Mouse (Mus musculus): Measurements from ENCODE around the gene Ppox. TPM values are rescaled to one million over a fixed set of nuclear protein-coding genes. Genes with fewer than 3 reads are reported as not detected.
A peak's percentile ranks its signal among the peaks of the same experiment; 100 is the strongest.

The Ppox gene
- polyA plus RNA-seq, 1 experiment from 2014 or later, result 64.9 TPM

GRCm38 (mm10) chr1:171276110-171276748 is 4.8 kb downstream of the Ppox start:
- peaks cover 69% of the 10 kb centered on the region for H3K36me3 ChIP-seq
- no peak overlapping the region for H3K4me2 ChIP-seq
- 92% methylated on average over 14 of the region's 14 CpGs for WGBS
- no peak for ATAC-seq (ENCODE audit: insufficient number of reproducible peaks, insufficient read depth, low FRiP score, low TSS enrichment, low read depth)
- no peak overlapping the region for H3K4me3 ChIP-seq
- H3K27ac ChIP-seq, result no peak overlapping the region
- 0 out of 2 replicates have a peak overlapping the region, but pooled peaks have one; percentile 7 for H3K9ac ChIP-seq
- H3K4me1 ChIP-seq, result peaks cover 20% of the 10 kb centered on the region
- H3K9me3 ChIP-seq, result no peaks in the 10 kb centered on the region
- H3K27me3 ChIP-seq, result no peaks in the 10 kb centered on the region

- ATAC-seq (ENCODE audit: insufficient number of reproducible peaks, insufficient read depth, low FRiP score, low TSS enrichment, low read depth), result no peak
- no peaks in the 10 kb centered on the region for H3K27me3 ChIP-seq
- H3K36me3 ChIP-seq, result peaks cover 69% of the 10 kb centered on the region
- H3K9me3 ChIP-seq, result no peaks in the 10 kb centered on the region
- H3K4me1 ChIP-seq, result peaks cover 25% of the 10 kb centered on the region
- WGBS, result 86% methylated on average over 11 of the region's 11 CpGs
- no peak overlapping the region for H3K9ac ChIP-seq
- no peak overlapping the region for H3K27ac ChIP-seq
- no peak overlapping the region for H3K4me2 ChIP-seq
- no peak overlapping the region for H3K4me3 ChIP-seq
Measured at GRCm38 (mm10) chr1:171275144-171275734, 5.7 kb downstream of the Ppox start.

- WGBS, result 90% methylated on average over 12 of the region's 12 CpGs
- Histone ChIP-seq H3K27me3 (no peaks in the 10 kb centered on the region), H3K4me3 (no peak overlapping the region), H3K27ac (no peak overlapping the region), H3K36me3 (peaks cover 69% of the 10 kb centered on the region), H3K9ac (no peak overlapping the region), H3K4me1 (peaks cover 20% of the 10 kb centered on the region), H3K9me3 (no peaks in the 10 kb centered on the region), H3K4me2 (no peak overlapping the region)
- ATAC-seq (ENCODE audit: insufficient number of reproducible peaks, insufficient read depth, low FRiP score, low TSS enrichment, low read depth), result no peak
Measured at GRCm38 (mm10) chr1:171274171-171274570, 6.8 kb downstream of the Ppox start.

- H3K36me3 ChIP-seq, result peaks cover 55% of the 10 kb centered on the region
- no peak overlapping the region for H3K9ac ChIP-seq
- WGBS, result 91% methylated on average over 3 of the region's 3 CpGs
- H3K4me1 ChIP-seq, result peaks cover 20% of the 10 kb centered on the region
- H3K4me3 ChIP-seq, result no peak overlapping the region
- no peak overlapping the region for H3K27ac ChIP-seq
- no peaks in the 10 kb centered on the region for H3K27me3 ChIP-seq
- ATAC-seq (ENCODE audit: insufficient number of reproducible peaks, insufficient read depth, low FRiP score, low TSS enrichment, low read depth), result no peak
- H3K9me3 ChIP-seq, result no peaks in the 10 kb centered on the region
- H3K4me2 ChIP-seq, result peak overlapping the region; percentile 95; the same call in 1 of the 2 replicates
Measured at GRCm38 (mm10) chr1:171272086-171272485, 8.9 kb downstream of the Ppox start.

GRCm38 (mm10) chr1:171271622-171272021 is 9.4 kb downstream of the Ppox start:
- H3K36me3 ChIP-seq, result peaks cover 50% of the 10 kb centered on the region
- H3K27me3 ChIP-seq, result no peaks in the 10 kb centered on the region
- no peak overlapping the region for H3K9ac ChIP-seq
- H3K27ac ChIP-seq, result no peak overlapping the region
- peak overlapping the region; percentile 83 for H3K4me3 ChIP-seq
- ATAC-seq (ENCODE audit: insufficient number of reproducible peaks, insufficient read depth, low FRiP score, low TSS enrichment, low read depth), result no peak
- H3K4me2 ChIP-seq, result peak overlapping the region; percentile 95
- H3K9me3 ChIP-seq, result no peaks in the 10 kb centered on the region
- peaks cover 20% of the 10 kb centered on the region for H3K4me1 ChIP-seq
- WGBS, result 67% methylated on average over 10 of the region's 10 CpGs

- 44% methylated on average over 9 of the region's 9 CpGs for WGBS
- H3K36me3 ChIP-seq, result peaks cover 46% of the 10 kb centered on the region
- peak overlapping the region; percentile 95 for H3K4me2 ChIP-seq
- H3K27ac ChIP-seq, result no peak overlapping the region
- H3K9me3 ChIP-seq, result no peaks in the 10 kb centered on the region
- no peak for ATAC-seq (ENCODE audit: insufficient number of reproducible peaks, insufficient read depth, low FRiP score, low TSS enrichment, low read depth)
- no peaks in the 10 kb centered on the region for H3K27me3 ChIP-seq
- H3K4me3 ChIP-seq, result peak overlapping the region; percentile 83
- H3K9ac ChIP-seq, result peak overlapping the region; percentile 85
- peaks cover 20% of the 10 kb centered on the region for H3K4me1 ChIP-seq
Measured at GRCm38 (mm10) chr1:171271196-171271595, 9.8 kb downstream of the Ppox start.

- Histone ChIP-seq H3K4me3 (peak overlapping the region; percentile 83), H3K36me3 (peaks cover 39% of the 10 kb centered on the region), H3K27ac (peak overlapping the region; percentile 68), H3K27me3 (no peaks in the 10 kb centered on the region), H3K4me2 (peak overlapping the region; percentile 95), H3K9me3 (no peaks in the 10 kb centered on the region), H3K4me1 (peaks cover 20% of the 10 kb centered on the region), H3K9ac (peak overlapping the region; percentile 85)
- WGBS, result 1% methylated on average over 19 of the region's 19 CpGs
- peak; percentile 65 for ATAC-seq (ENCODE audit: insufficient number of reproducible peaks, insufficient read depth, low FRiP score, low TSS enrichment, low read depth)
Measured at GRCm38 (mm10) chr1:171270573-171270900, 10.4 kb downstream of the Ppox start.

GRCm38 (mm10) chr1:171269848-171270572 is 11.0 kb downstream of the Ppox start, which contains the start of gene B4galt3:
TSS of gene B4galt3 (plus strand) at chr1:171270328.
- WGBS, result 3% methylated on average over 36 of the region's 36 CpGs
- Histone ChIP-seq H3K27ac (peak within 1 kb of the TSS; percentile 68), H3K4me1 (peaks cover 20% of the 10 kb centered on the region), H3K4me2 (peak within 1 kb of the TSS; percentile 95), H3K9ac (peak within 1 kb of the TSS; percentile 85), H3K36me3 (peaks cover 34% of the 10 kb centered on the region), H3K9me3 (no peaks in the 10 kb centered on the region), H3K4me3 (peak within 1 kb of the TSS; percentile 83), H3K27me3 (no peaks in the 10 kb centered on the region)
- ATAC-seq (ENCODE audit: insufficient number of reproducible peaks, insufficient read depth, low FRiP score, low TSS enrichment, low read depth), result peak; percentile 90

- Histone ChIP-seq H3K27ac (no peak overlapping the region), H3K4me3 (no peak overlapping the region), H3K9ac (no peak overlapping the region), H3K4me2 (no peak overlapping the region), H3K9me3 (no peaks in the 10 kb centered on the region), H3K4me1 (peaks cover 25% of the 10 kb centered on the region), H3K27me3 (no peaks in the 10 kb centered on the region), H3K36me3 (peaks cover 17% of the 10 kb centered on the region)
- WGBS, result 56% methylated on average over 1 of the region's 1 CpGs
- no peak for ATAC-seq (ENCODE audit: insufficient number of reproducible peaks, insufficient read depth, low FRiP score, low TSS enrichment, low read depth)
Measured at GRCm38 (mm10) chr1:171268341-171268740, 12.6 kb downstream of the Ppox start.

- no peak overlapping the region for H3K4me3 ChIP-seq
- no peaks in the 10 kb centered on the region for H3K9me3 ChIP-seq
- H3K27me3 ChIP-seq, result no peaks in the 10 kb centered on the region
- H3K36me3 ChIP-seq, result no peaks in the 10 kb centered on the region
- peaks cover 29% of the 10 kb centered on the region for H3K4me1 ChIP-seq
- H3K27ac ChIP-seq, result no peak overlapping the region
- no peak overlapping the region for H3K9ac ChIP-seq
- H3K4me2 ChIP-seq, result no peak overlapping the region
- WGBS, result 35% methylated on average over 4 of the region's 4 CpGs
- ATAC-seq (ENCODE audit: insufficient number of reproducible peaks, insufficient read depth, low FRiP score, low TSS enrichment, low read depth), result no peak
Measured at GRCm38 (mm10) chr1:171265971-171266744, 14.8 kb downstream of the Ppox start.

GRCm38 (mm10) chr1:171263666-171264461 is 17.1 kb downstream of the Ppox start:
- peak overlapping the region; percentile 93 for H3K27ac ChIP-seq
- no peak overlapping the region for H3K9ac ChIP-seq
- H3K27me3 ChIP-seq, result no peaks in the 10 kb centered on the region
- WGBS, result 69% methylated on average over 3 of the region's 3 CpGs
- peak overlapping the region; percentile 59 for H3K4me2 ChIP-seq
- H3K4me3 ChIP-seq, result no peak overlapping the region
- no peaks in the 10 kb centered on the region for H3K9me3 ChIP-seq
- peaks cover 14% of the 10 kb centered on the region for H3K36me3 ChIP-seq
- peaks cover 22% of the 10 kb centered on the region for H3K4me1 ChIP-seq
- no peak for ATAC-seq (ENCODE audit: insufficient number of reproducible peaks, insufficient read depth, low FRiP score, low TSS enrichment, low read depth)

Data from embryonic facial prominence, embryonic 13.5 days (tissue).